ENCODE assay signal across 7 mouse cellular contexts in the genomic region with DNA sequence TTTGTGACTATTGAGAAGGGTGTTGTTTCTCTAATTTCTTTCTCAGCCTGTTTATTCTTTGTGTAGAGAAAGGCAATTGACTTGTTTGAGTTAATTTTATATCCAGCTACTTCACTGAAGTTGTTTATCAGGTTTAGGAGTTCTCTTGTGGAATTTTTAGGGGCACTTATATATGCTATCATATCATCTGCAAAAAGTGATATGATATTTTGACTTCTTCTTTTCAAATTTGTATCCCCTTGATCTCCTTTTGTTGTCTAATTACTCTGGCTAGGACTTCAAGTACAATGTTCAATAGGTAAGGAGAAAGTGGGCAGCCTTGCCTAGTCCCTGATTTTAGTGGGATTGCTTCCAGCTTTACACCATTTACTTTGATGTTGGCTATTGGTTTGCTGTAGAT.
DNase-seq lines count a peak whose midpoint lies in the region; ATAC-seq and TF ChIP-seq lines count a peak whose summit lies in the region.
"Not testable (repeated sequence)": the region's sequence is repeated elsewhere in the genome, so short reads cannot be mapped to it uniquely, and the experiment has no call there.

No protein-coding gene starts in this region.

- H3K27ac ChIP-seq in embryonic facial prominence, embryonic 11.5 days (replicated peaks; ENCODE audit: low read depth, low read length); forebrain, postnatal 0 days (ENCODE audit: low read depth, low read length); hindbrain, postnatal 0 days; lung, embryonic 14.5 days (ENCODE audit: low read depth); midbrain, postnatal 0 days (ENCODE audit: low read depth, low read length): not testable (repeated sequence)

- not testable (repeated sequence) for TF ChIP-seq CTCF in forebrain, postnatal 0 days (IDR thresholded peaks at IDR 0.05; ENCODE audit: low read depth); hindbrain, postnatal 0 days (IDR thresholded peaks at IDR 0.05; ENCODE audit: low read depth); lung, embryonic 14.5 days (IDR thresholded peaks at IDR 0.05; ENCODE audit: low read depth); midbrain, postnatal 0 days (IDR thresholded peaks at IDR 0.05)

- not testable (repeated sequence) for H3K4me2 ChIP-seq in embryonic facial prominence, embryonic 11.5 days (ENCODE audit: low read depth, low read length); forebrain, postnatal 0 days (ENCODE audit: low read depth); hindbrain, postnatal 0 days (ENCODE audit: low read depth, low read length); lung, embryonic 14.5 days; midbrain, postnatal 0 days (ENCODE audit: low read depth, low read length, poor library complexity, severe bottlenecking)

- DNase-seq in Muller cell, postnatal 12 days (ENCODE audit: inconsistent ontology term), result peak; percentile 61
- peak; percentile 55 for DNase-seq in embryonic facial prominence, embryonic 11.5 days (ENCODE audit: low spot score)
- peak; percentile 85 for DNase-seq in forebrain, postnatal 0 days
- DNase-seq in hindbrain, postnatal 0 days (ENCODE audit: low spot score), result peak; percentile 14
- DNase-seq in lung, embryonic 14.5 days, result peak; percentile 71
- peak; percentile 71 for DNase-seq in midbrain, postnatal 0 days (ENCODE audit: low spot score)
- peak; percentile 97 for DNase-seq in thymus, postnatal 0 days (ENCODE audit: low spot score)

- not testable (repeated sequence) for H3K4me3 ChIP-seq in embryonic facial prominence, embryonic 11.5 days (ENCODE audit: low read depth, low read length); forebrain, postnatal 0 days (ENCODE audit: low read depth, low read length); hindbrain, postnatal 0 days (ENCODE audit: low read length); lung, embryonic 14.5 days (ENCODE audit: low read depth, low read length); midbrain, postnatal 0 days (ENCODE audit: low read depth, low read length)

- H3K36me3 ChIP-seq in embryonic facial prominence, embryonic 11.5 days (replicated peaks; ENCODE audit: control insufficient read depth, insufficient read depth, low read depth, low read length); forebrain, postnatal 0 days (ENCODE audit: insufficient read depth); hindbrain, postnatal 0 days (ENCODE audit: insufficient read depth, low read length); lung, embryonic 14.5 days (ENCODE audit: insufficient read depth); midbrain, postnatal 0 days (ENCODE audit: insufficient read depth, low read length): not testable (repeated sequence)

- not testable (repeated sequence) for ATAC-seq in embryonic facial prominence, embryonic 11.5 days (replicated peaks; ENCODE audit: insufficient number of reproducible peaks, low FRiP score, low TSS enrichment, low read depth); forebrain, postnatal 0 days; hindbrain, postnatal 0 days; lung, embryonic 14.5 days (ENCODE audit: insufficient read depth); midbrain, postnatal 0 days (ENCODE audit: low FRiP score)

- not testable (repeated sequence) for H3K4me1 ChIP-seq in embryonic facial prominence, embryonic 11.5 days (ENCODE audit: control insufficient read depth, insufficient read depth, low read length); forebrain, postnatal 0 days (ENCODE audit: insufficient read depth); hindbrain, postnatal 0 days (ENCODE audit: insufficient read depth, low read length); lung, embryonic 14.5 days (ENCODE audit: insufficient read depth); midbrain, postnatal 0 days (ENCODE audit: insufficient read depth, low read length)

- not testable (repeated sequence) for H3K9ac ChIP-seq in embryonic facial prominence, embryonic 11.5 days (replicated peaks; ENCODE audit: low read length); forebrain, postnatal 0 days; hindbrain, postnatal 0 days (replicated peaks; ENCODE audit: low read length); lung, embryonic 14.5 days; midbrain, postnatal 0 days (replicated peaks; ENCODE audit: low read length, poor library complexity, severe bottlenecking)

- H3K27me3 ChIP-seq in embryonic facial prominence, embryonic 11.5 days (ENCODE audit: control insufficient read depth, insufficient read depth, low read length); forebrain, postnatal 0 days (ENCODE audit: insufficient read depth, low read length); hindbrain, postnatal 0 days (ENCODE audit: insufficient read depth, low read length); lung, embryonic 14.5 days (ENCODE audit: insufficient read depth, low read length); midbrain, postnatal 0 days (ENCODE audit: insufficient read depth, low read length): not testable (repeated sequence)

- not testable (repeated sequence) for H3K9me3 ChIP-seq in embryonic facial prominence, embryonic 11.5 days (replicated peaks; ENCODE audit: control insufficient read depth, low read length); forebrain, postnatal 0 days (ENCODE audit: low read length); hindbrain, postnatal 0 days (ENCODE audit: low read length); lung, embryonic 14.5 days (ENCODE audit: low read depth, low read length); midbrain, postnatal 0 days (ENCODE audit: low read length)

Comparison
In these comparisons a context has a peak if more than half of its experiments do, and no peak if none do; other contexts are left out.
1. DNase-seq: peak in every context shown above with its lines; median percentile 97 in thymus, postnatal 0 days; 85 in forebrain, postnatal 0 days; 71 in lung, embryonic 14.5 days; 71 in midbrain, postnatal 0 days; 61 in Muller cell, postnatal 12 days; 55 in embryonic facial prominence, embryonic 11.5 days; 14 in hindbrain, postnatal 0 days.